Mouse (Mus musculus) heart, embryonic 16.5 days (tissue): ENCODE measurements around the gene Olfr1220. TPM values are rescaled to one million over a fixed set of nuclear protein-coding genes. Genes with fewer than 3 reads are reported as not detected.

Experiments
- polyA plus RNA-seq: library from polyadenylated mRNA; unstranded; fragments of >200 nt; fragmentation: Nextera tagmentation; extraction: Ambion mirVana; gene quantifications from 2 replicates; pipeline ENCODE4 v1.2.1, GENCODE M21; 2015

The Olfr1220 gene
- polyA plus RNA-seq, 1 experiment from 2014 or later = not detected

Other genes with a start within 250 kb of the Olfr1220 start
- gene Olfr1206, start 243.6 kb downstream of the Olfr1220 start, polyA plus RNA-seq = not detected in 2 replicates
- not detected in 2 replicates for gene Olfr1208, start 204.5 kb downstream of the Olfr1220 start, polyA plus RNA-seq
- gene Olfr1209, start 191.7 kb downstream of the Olfr1220 start, polyA plus RNA-seq = not detected in 2 replicates
- gene Olfr1211, start 168.7 kb downstream of the Olfr1220 start, polyA plus RNA-seq = not detected in 2 replicates
- gene Olfr1212, start 152.9 kb downstream of the Olfr1220 start, polyA plus RNA-seq = not detected in 2 replicates
- gene Gm13762, start 126.6 kb downstream of the Olfr1220 start, polyA plus RNA-seq = not detected in 2 replicates
- gene Olfr1214, start 114.2 kb downstream of the Olfr1220 start, polyA plus RNA-seq = not detected in 2 replicates
- gene Olfr1215, start 99.9 kb downstream of the Olfr1220 start, polyA plus RNA-seq = not detected in 2 replicates
- not detected in 2 replicates for gene Olfr1216, start 88.5 kb downstream of the Olfr1220 start, polyA plus RNA-seq
- not detected in 2 replicates for gene Olfr1217, start 74.8 kb downstream of the Olfr1220 start, polyA plus RNA-seq
- gene Olfr1218, start 45.6 kb downstream of the Olfr1220 start, polyA plus RNA-seq = not detected in 2 replicates
- gene Olfr1219, start 23.3 kb downstream of the Olfr1220 start, polyA plus RNA-seq = not detected in 2 replicates
- not detected in 2 replicates for gene Olfr1221, start 10.4 kb upstream of the Olfr1220 start, polyA plus RNA-seq
- not detected in 2 replicates for gene Olfr1222, start 26.2 kb upstream of the Olfr1220 start, polyA plus RNA-seq
- not detected in 2 replicates for gene Olfr1223, start 44.7 kb upstream of the Olfr1220 start, polyA plus RNA-seq
- not detected in 2 replicates for gene Olfr1224-ps1, start 57.3 kb upstream of the Olfr1220 start, polyA plus RNA-seq
- gene Olfr1225, start 67.8 kb upstream of the Olfr1220 start, polyA plus RNA-seq = not detected in 2 replicates
- gene Olfr1226, start 93.2 kb upstream of the Olfr1220 start, polyA plus RNA-seq = not detected in 2 replicates
- gene Olfr1228, start 147.2 kb upstream of the Olfr1220 start, polyA plus RNA-seq = not detected in 2 replicates
- not detected in 2 replicates for gene Olfr1229, start 181.2 kb upstream of the Olfr1220 start, polyA plus RNA-seq
- not detected in 2 replicates for gene Olfr1230, start 190.4 kb upstream of the Olfr1220 start, polyA plus RNA-seq
- not detected in 2 replicates for gene Olfr1231, start 200.2 kb upstream of the Olfr1220 start, polyA plus RNA-seq
- gene Olfr1232, start 222.8 kb upstream of the Olfr1220 start, polyA plus RNA-seq = not detected in 2 replicates
- not detected in 2 replicates for gene Olfr1233, start 235.6 kb upstream of the Olfr1220 start, polyA plus RNA-seq